Mouse (Mus musculus) heart, embryonic 16.5 days (tissue): ENCODE data around the gene Pip4k2c. TPM values are rescaled to one million over a fixed set of nuclear protein-coding genes. Genes with fewer than 3 reads are reported as not detected.

Source experiments
- ATAC-seq: fragments of 200-750 bp; cut with Nextera tagmentation; replicated peaks from 2 replicates; pipeline ENCODE4 v1.8.0; 2017; ENCODE audit warnings: moderate number of reproducible peaks; ENCODE audit not compliant: insufficient read depth, low FRiP score; ENCODE audit errors: extremely low read depth
- H3K27ac ChIP-seq: fragments of 300-500 bp; sonication (generic); 2 replicates; pipeline ENCODE4 v1.5.1; 2014; ENCODE audit warnings: mild to moderate bottlenecking, low read length, control low read depth, moderate library complexity
- H3K27me3 ChIP-seq: fragments of 300-500 bp; sonication (generic); 2 replicates; pipeline ENCODE4 v1.6.1; 2014; ENCODE audit warnings: low read length, mixed read lengths; ENCODE audit not compliant: control insufficient read depth, insufficient read depth
- H3K36me3 ChIP-seq: fragments of 300-500 bp; sonication (generic); 2 replicates; pipeline ENCODE4 v1.6.1; 2014; ENCODE audit not compliant: control insufficient read depth, insufficient read depth
- H3K4me1 ChIP-seq: fragments of 300-500 bp; sonication (generic); 2 replicates; pipeline ENCODE4 v1.6.1; 2014; ENCODE audit warnings: low read length, mixed read lengths; ENCODE audit not compliant: control insufficient read depth, insufficient read depth
- H3K4me2 ChIP-seq: fragments of 300-500 bp; sonication (generic); 2 replicates; pipeline ENCODE4 v1.6.1; 2014; ENCODE audit warnings: low read depth, mild to moderate bottlenecking, control low read depth, low read length
- H3K4me3 ChIP-seq: fragments of 300-500 bp; sonication (generic); 2 replicates; pipeline ENCODE4 v1.5.1; 2014; ENCODE audit warnings: mild to moderate bottlenecking, control low read depth, low read length
- H3K9ac ChIP-seq: fragments of 300-500 bp; sonication (generic); 2 replicates; pipeline ENCODE4 v1.6.1; 2014; ENCODE audit warnings: low read length, control low read depth
- H3K9me3 ChIP-seq: fragments of 300-500 bp; sonication (generic); replicated peaks from 2 replicates; pipeline ENCODE4 v1.6.1; 2016; ENCODE audit warnings: low read length; ENCODE audit not compliant: control insufficient read depth
- WGBS: fragments of 180-500 bp; shearing (Covaris S2); extraction: QIAGEN DNeasy Blood & Tissue Kit; methylation state at CpG from one replicate; pipeline ENCODE4 v1.1.7; 2014; 5-methylcytosine and 5-hydroxymethylcytosine counted together
- polyA plus RNA-seq: library from polyadenylated mRNA; unstranded; fragments of >200 nt; fragmentation: Nextera tagmentation; extraction: Ambion mirVana; gene quantifications from 2 replicates; pipeline ENCODE4 v1.2.1, GENCODE M21; 2015

The Pip4k2c gene
- polyA plus RNA-seq, 1 experiment from 2014 or later = 27.2 TPM

GRCm38 (mm10) chr10:127173148-127174065, 38.0 kb downstream of the Pip4k2c start:
- ATAC-seq = no peak

GRCm38 (mm10) chr10:127171631-127172200, 39.7 kb downstream of the Pip4k2c start:
- Histone ChIP-seq H3K9me3 (no peaks in the 10 kb centered on the region), H3K4me2 (no peak overlapping the region), H3K4me1 (peaks cover 7% of the 10 kb centered on the region), H3K27ac (no peak overlapping the region), H3K36me3 (no peaks in the 10 kb centered on the region), H3K27me3 (peaks cover 69% of the 10 kb centered on the region), H3K4me3 (no peak overlapping the region), H3K9ac (no peak overlapping the region)
- 73% methylated on average over 15 of the region's 15 CpGs for WGBS
- no peak for ATAC-seq

More at GRCm38 (mm10) chr10:127173148-127174065, 38.0 kb downstream of the Pip4k2c start:
- no peak overlapping the region for H3K4me2 ChIP-seq
- H3K9ac ChIP-seq = no peak overlapping the region
- H3K27ac ChIP-seq = no peak overlapping the region
- no peaks in the 10 kb centered on the region for H3K36me3 ChIP-seq
- no peak overlapping the region for H3K4me3 ChIP-seq
- WGBS = 75% methylated on average over 16 of the region's 16 CpGs
- H3K4me1 ChIP-seq = peaks cover 14% of the 10 kb centered on the region
- H3K27me3 ChIP-seq = peaks cover 68% of the 10 kb centered on the region
- H3K9me3 ChIP-seq = no peaks in the 10 kb centered on the region

- under 1% methylated on average over 29 of the region's 29 CpGs for WGBS
These were observed 40.5 kb downstream of the Pip4k2c start for GRCm38 (mm10) chr10:127170837-127171272.

GRCm38 (mm10) chr10:127170002-127170401, 41.4 kb downstream of the Pip4k2c start:
- H3K27me3 ChIP-seq = peaks cover 65% of the 10 kb centered on the region
- H3K4me2 ChIP-seq = peak overlapping the region; percentile 67
- 10% methylated on average over 22 of the region's 22 CpGs for WGBS
- H3K27ac ChIP-seq = no peak overlapping the region
- no peaks in the 10 kb centered on the region for H3K36me3 ChIP-seq
- H3K4me3 ChIP-seq = peak overlapping the region; percentile 41
- peaks cover 14% of the 10 kb centered on the region for H3K4me1 ChIP-seq
- no peak for ATAC-seq
- H3K9ac ChIP-seq = no peak overlapping the region
- H3K9me3 ChIP-seq = no peaks in the 10 kb centered on the region

More at GRCm38 (mm10) chr10:127170837-127171272, 40.5 kb downstream of the Pip4k2c start:
- H3K9ac ChIP-seq = peak overlapping the region; percentile 17; the same call in 1 of the 2 replicates
- H3K4me3 ChIP-seq = peak overlapping the region; percentile 41
- peaks cover 7% of the 10 kb centered on the region for H3K4me1 ChIP-seq
- H3K9me3 ChIP-seq = no peaks in the 10 kb centered on the region
- ATAC-seq = peak; percentile 56
- H3K27me3 ChIP-seq = peaks cover 62% of the 10 kb centered on the region
- no peak overlapping the region for H3K27ac ChIP-seq
- no peaks in the 10 kb centered on the region for H3K36me3 ChIP-seq
- peak overlapping the region; percentile 67 for H3K4me2 ChIP-seq

- no peak overlapping the region for H3K27ac ChIP-seq
- H3K4me3 ChIP-seq = no peak overlapping the region
- H3K27me3 ChIP-seq = peaks cover 67% of the 10 kb centered on the region
- no peaks in the 10 kb centered on the region for H3K9me3 ChIP-seq
- H3K9ac ChIP-seq = no peak overlapping the region
- ATAC-seq = no peak
- peaks cover 19% of the 10 kb centered on the region for H3K4me1 ChIP-seq
- no peaks in the 10 kb centered on the region for H3K36me3 ChIP-seq
- no peak overlapping the region for H3K4me2 ChIP-seq
- WGBS = 29% methylated on average over 10 of the region's 10 CpGs
These were observed 43.7 kb downstream of the Pip4k2c start for GRCm38 (mm10) chr10:127167614-127168192.

- Histone ChIP-seq H3K27me3 (peaks cover 67% of the 10 kb centered on the region), H3K4me3 (peak overlapping the region; percentile 73; the same call in 1 of the 2 replicates), H3K27ac (no peak overlapping the region), H3K4me1 (peaks cover 19% of the 10 kb centered on the region), H3K4me2 (peak overlapping the region; percentile 100), H3K9me3 (no peaks in the 10 kb centered on the region), H3K36me3 (no peaks in the 10 kb centered on the region), H3K9ac (no peak overlapping the region)
- WGBS = 26% methylated on average over 15 of the region's 15 CpGs
- ATAC-seq = no peak
These were observed 44.4 kb downstream of the Pip4k2c start for GRCm38 (mm10) chr10:127166771-127167613.

- Histone ChIP-seq H3K27me3 (peaks cover 60% of the 10 kb centered on the region), H3K36me3 (no peaks in the 10 kb centered on the region), H3K4me2 (peak overlapping the region; percentile 100), H3K4me3 (peak overlapping the region; percentile 73), H3K4me1 (peaks cover 19% of the 10 kb centered on the region), H3K27ac (no peak overlapping the region), H3K9me3 (no peaks in the 10 kb centered on the region), H3K9ac (no peak overlapping the region; the same call in 1 of the 2 replicates)
- no peak for ATAC-seq
- 2% methylated on average over 11 of the region's 11 CpGs for WGBS
These were observed 45.0 kb downstream of the Pip4k2c start for GRCm38 (mm10) chr10:127166404-127166715.

GRCm38 (mm10) chr10:127165654-127166403, 45.6 kb downstream of the Pip4k2c start:
- peak overlapping the region; percentile 79 for H3K9ac ChIP-seq
- H3K27ac ChIP-seq = peak overlapping the region; percentile 46
- no peaks in the 10 kb centered on the region for H3K9me3 ChIP-seq
- WGBS = under 1% methylated on average over 53 of the region's 56 CpGs
- peaks cover 55% of the 10 kb centered on the region for H3K27me3 ChIP-seq
- no peaks in the 10 kb centered on the region for H3K36me3 ChIP-seq
- peak overlapping the region; percentile 100 for H3K4me2 ChIP-seq
- H3K4me3 ChIP-seq = peak overlapping the region; percentile 73
- peaks cover 18% of the 10 kb centered on the region for H3K4me1 ChIP-seq
- peak; percentile 38; the same call in 1 of the 2 replicates for ATAC-seq
